Mouse (Mus musculus) cerebellum, adult 9-11 months (tissue): ENCODE data around the gene Il4i1.
"Not testable (repeated sequence)": the region's sequence is repeated elsewhere in the genome, so short reads cannot be mapped to it uniquely, and the experiment has no call there.

ENCODE experiments used
- DNase-seq: peaks from one replicate; pipeline ENCODE4 v3.0.0; 2022

The Il4i1 gene

DNA sequence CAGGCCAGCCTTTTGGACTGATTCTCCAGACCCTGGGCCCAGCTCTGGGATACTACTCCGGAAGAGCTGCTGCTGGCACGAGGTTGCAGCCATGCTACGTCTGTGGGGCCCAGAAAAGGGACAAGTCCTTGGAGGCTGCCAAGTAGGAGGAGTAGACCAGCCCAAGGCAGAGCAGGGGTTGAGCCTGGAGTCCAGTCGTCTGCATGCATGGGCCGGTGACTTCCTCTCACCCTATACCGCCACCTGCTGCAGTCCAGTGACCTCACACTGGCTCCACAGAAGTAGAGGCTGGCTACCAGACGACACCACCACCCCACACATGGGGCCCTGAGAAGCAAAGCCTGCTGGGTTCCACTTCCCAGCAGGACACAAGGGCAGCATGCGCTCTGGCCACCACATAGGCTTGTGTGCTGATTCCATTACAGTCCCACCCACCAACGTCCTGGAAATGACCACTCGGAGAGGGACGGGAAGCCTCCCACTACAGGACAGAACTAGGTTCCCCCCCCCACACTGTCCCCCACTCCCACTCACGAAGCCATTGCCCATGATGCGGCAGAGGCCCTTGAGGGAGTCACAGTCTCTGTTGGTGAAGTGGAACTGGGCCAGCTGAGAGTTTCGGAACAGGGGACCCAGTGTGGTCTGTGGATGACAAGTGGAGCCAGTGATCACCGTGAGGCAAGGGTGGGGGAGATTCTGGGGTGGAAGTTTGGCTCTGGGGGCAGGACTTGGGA is 50.3 kb downstream of the Il4i1 start:
- peak; percentile 74 for DNase-seq

DNA sequence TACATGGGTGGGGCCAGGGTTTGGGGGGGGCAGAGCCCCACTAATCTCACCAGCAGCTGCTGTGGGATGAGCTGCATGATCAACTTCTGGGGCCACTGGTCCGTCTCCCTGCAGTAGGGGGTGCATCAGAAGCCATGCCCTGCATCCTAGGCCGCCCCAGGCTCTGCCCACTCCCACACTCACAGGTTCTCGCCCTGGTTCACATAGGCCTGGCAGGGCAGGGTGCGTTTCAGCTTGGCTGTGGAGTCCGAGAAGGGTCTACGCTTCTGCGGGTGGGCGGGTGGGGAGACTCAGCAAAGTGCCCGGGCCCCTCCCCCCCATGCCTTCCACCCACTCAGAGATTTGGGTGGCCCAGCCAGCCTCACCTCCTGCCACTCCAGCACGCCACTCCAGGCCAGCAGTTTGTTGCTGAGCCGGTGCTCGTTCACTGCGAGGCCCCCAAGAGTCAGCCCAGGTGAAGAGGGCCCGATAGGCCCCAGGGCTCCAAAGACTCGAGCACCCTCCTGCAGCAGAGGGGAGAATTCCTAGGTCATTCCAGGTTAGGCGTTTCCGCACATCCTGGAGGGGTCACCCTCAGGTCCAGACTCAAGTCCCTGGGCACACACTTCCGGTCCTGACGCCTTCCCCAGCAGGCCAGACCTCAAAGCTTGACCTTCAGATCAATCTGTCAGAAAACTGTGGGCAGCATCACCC is 51.0 kb downstream of the Il4i1 start:
- DNase-seq = peak; percentile 66

DNA sequence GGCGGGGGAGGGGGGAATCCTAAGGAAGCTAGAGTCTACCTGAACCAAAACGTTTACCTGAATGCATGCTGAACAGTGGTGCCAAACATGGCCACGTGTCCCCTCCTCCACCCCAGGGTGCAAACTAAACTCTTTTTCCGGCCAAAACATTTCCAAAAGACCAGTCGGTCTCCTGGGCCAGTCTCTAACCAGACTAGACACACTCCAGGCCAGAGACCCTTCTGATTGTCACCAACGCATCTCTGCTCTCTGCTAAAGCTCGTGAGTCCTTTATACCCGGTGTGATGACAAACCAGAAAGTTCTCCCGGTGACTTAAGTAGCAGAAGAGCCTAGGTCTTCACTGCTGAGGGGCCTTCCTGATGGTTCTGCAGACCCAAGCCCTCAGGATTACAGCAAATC is 51.6 kb downstream of the Il4i1 start:
- no peak for DNase-seq

DNA sequence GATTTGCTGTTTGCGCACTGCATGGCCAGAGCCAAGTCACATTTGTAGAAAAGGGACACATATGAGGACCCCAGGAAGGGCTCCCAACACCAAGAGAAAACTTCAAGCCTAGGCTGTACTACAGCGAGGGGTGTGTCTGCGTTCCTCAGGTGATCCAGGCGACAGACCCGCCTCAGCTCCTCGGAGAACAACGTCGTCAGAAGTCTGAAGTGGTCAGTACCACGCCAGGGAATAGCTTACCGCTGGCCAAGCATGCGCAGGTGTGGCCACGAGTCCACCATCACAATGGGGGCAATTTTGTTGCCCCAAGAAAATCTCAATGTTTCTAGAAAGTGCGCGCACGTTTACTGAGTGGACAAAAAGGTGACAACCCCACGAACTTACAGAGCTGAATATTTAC is 52.3 kb downstream of the Il4i1 start:
- peak; percentile 66 for DNase-seq

DNA sequence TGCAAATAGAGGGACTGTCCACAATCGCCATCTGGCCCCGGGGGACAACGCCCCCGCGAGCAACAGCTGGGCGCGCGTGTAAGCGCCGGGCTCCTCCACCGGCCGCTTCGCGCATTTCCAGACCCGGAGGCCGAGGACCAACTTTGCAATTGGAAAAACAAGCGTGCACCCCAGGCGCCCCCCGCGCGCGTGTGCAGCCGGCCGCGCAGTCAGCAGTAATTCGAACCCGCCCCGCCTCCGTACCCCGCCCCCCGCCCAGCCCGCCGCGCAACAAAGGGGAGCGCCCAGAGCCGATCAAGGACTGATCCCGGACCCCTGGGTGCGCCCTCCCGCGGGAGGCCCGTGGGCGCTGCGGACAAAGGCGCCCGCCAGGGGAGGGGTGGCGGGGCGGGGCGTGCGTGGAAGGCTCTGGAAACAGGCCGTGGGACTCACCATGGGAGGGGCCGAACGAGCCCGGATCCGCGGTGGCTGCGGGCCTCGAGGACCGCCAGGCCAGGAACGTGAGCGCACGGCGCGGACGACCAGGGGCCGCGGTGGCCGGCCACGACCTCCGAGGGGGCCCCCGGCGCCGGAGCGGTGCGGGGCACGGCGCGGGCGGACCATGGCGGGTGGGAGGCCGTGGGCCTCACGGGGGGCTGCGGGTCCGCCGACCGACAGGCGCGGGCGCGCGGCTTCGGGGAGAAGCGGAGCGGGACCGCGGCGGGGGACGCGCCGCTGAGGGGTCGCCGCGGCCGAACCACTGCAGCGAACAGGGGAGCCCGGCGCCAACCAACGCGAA is 52.9 kb downstream of the Il4i1 start:
- DNase-seq = peak; percentile 84

DNA sequence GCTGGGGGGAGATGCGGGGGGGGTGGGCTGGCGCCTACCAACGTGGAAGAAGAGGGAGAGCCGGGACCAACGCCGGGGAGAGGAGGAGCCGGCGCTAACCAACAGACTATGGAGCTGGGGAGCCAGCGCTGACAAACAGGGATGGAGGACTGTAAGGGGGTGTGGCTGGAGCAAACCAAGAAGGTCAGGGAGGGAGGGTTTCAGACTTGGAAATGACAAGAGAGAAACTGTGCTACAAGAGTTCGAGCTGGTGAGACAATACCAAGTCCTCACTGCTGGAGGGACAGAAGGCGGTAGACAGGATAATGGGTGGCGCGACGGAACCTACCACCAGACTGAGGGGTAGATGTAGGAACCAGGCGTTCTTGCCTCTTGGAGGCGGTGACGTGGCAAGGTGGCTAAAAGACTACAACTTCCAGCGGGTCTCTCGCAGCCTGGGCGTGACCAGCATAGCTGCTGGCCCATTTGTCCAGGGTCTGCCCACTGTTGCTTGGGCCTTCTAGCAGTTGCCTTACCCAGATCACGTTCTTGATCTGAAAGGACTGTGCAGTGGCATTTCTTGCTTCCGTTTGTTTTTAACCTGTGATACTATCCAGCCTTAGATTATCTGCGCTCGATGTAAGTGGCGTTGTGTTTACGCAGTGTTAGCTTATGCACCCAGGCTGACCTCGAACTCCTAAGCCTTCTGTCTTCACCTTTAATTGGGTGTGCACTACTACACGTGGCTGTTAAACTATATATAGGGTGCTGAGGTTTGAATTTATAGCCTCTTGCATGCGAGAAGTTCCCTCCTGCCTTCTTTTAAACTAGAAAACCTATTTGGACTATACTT is 53.7 kb downstream of the Il4i1 start, which contains the start of gene Ptov1:
Gene Ptov1, minus strand, starts transcription at position 92 of the 832 bp plus-strand sequence.
- peak; percentile 99 for DNase-seq

DNA sequence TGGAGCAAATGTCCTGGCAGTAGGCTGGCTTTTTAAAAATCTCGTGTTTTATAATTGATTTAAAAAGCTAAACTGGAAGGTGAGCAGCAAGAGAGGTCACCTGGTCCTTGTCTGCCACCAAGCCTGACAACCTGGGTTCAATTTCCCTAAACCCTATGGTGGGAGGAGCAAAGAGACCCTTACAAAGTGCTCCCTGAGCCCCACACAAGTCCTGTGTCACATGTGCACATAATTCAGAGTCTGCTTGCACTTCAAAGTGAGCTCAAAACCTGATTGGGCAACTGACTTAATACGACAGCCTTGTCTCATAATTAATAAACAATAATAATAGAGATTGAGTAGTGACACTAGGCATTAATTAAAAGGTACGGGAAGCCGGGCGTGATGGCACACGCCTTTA is 54.4 kb downstream of the Il4i1 start:
- DNase-seq = no peak

DNA sequence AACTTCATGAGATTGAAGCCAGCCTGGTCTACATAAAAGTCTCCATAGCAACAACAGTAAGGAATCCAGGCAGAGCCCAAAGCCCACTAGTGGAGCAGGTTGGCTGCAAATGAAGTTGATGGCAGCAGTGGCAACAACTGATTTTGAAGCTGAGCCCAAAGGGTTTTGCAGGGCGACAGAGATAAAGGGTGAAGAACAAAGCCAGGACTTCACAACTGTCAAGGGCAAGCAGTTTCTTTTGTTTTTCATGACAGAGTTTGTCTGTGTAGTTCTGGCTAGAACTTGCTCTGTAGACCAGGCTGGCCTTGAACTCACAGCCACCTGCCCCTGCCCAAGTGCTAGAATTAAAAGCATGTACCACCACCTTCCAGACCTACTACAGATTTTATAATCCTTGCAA is 55.0 kb downstream of the Il4i1 start:
- no peak for DNase-seq

DNA sequence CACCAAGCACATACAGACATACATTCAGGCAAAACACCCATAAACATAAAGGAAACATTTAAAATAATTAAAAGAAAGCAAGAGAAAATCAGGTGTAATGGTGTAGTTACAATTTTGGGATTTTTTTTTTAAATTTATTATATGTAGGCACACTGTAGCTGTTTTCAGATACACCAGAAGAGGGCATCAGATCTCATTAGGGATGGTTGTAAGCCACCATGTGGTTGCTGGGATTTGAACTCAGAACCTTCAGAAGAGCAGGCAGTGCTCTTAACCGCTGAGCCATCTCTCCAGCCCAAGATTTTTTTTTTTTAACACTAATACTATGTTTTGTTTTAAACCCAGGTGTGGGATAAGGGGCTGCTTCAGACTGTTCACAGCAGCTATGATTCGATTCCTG is 55.6 kb downstream of the Il4i1 start:
- not testable (repeated sequence) for DNase-seq

DNA sequence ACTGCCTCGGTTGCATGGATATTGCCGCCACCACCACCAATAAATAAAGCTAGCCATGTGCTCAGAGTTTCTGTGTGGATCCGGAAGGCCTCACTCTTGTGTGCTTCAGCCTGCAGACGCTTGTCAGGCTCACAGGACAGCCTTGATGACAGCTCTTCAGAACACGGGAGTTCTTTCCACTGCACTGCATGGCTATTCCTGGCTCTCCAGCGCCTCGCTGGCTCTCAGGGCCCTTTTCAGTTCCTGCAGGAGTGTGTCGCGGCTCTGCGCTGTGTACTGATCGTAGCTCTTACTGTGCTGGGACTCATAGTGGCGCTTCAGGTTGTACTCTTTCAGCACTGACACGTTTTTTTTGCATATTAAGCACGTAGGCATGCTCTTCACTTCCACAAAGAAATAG is 61.6 kb downstream of the Il4i1 start:
- DNase-seq = no peak

DNA sequence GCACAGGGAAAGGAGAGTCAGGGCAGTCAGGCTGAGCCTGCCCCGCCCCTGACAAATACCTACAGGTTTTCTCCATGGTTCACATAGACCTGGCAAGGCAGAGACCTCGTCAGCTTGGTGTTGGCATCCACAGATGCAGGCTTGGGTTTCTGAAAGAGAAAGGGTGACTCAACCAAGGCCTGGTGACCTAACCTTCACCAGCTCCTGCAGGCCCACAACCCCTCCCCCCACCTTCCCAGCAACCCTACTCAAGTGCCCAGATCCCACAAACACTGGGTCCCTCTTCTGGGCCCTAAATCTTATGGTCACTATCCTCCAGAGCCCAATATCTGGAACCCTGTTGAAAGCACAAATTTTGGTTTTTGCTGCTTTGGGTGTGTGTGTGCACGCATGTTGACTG is 66.8 kb downstream of the Il4i1 start:
- no peak for DNase-seq

DNA sequence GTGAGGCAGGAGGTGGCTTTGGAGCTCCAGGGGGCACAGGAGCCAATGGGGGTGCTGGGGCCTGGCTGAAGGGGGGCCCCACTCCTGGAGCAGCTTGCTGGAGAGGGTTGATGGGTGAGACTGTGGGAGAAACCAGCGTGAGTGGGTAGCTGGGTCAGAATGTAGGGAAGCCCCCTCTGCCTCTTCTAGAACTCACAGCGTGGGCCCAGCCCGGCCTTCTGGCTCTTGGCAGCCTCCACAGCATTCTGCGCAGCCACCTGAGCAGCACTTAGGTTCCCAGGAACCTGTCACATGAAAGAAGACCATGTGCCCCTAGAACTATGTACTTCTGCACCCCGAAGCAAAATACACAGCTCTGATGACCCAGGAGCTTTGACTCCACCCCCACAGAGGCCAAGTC is 68.5 kb downstream of the Il4i1 start:
- no peak for DNase-seq

DNA sequence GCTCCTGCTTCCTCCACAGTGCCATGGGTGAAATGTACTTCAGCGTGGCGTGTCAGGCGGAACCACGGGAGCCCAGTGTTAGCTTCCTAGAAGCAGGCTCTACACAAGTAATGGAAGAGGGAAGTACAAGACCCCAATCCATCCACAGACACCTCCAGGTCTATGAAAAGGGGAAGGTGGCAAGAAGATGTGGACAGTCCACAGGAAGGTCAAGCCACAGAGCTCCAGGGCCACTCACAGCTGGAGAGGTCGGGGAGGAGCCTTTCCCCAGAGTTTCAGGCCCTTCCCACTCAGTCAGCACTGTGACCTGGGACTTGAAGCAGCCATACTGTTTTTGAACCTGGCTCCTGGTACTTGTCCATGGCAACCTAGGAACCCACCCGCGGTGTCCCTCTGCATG is 70.8 kb downstream of the Il4i1 start:
- no peak for DNase-seq

DNA sequence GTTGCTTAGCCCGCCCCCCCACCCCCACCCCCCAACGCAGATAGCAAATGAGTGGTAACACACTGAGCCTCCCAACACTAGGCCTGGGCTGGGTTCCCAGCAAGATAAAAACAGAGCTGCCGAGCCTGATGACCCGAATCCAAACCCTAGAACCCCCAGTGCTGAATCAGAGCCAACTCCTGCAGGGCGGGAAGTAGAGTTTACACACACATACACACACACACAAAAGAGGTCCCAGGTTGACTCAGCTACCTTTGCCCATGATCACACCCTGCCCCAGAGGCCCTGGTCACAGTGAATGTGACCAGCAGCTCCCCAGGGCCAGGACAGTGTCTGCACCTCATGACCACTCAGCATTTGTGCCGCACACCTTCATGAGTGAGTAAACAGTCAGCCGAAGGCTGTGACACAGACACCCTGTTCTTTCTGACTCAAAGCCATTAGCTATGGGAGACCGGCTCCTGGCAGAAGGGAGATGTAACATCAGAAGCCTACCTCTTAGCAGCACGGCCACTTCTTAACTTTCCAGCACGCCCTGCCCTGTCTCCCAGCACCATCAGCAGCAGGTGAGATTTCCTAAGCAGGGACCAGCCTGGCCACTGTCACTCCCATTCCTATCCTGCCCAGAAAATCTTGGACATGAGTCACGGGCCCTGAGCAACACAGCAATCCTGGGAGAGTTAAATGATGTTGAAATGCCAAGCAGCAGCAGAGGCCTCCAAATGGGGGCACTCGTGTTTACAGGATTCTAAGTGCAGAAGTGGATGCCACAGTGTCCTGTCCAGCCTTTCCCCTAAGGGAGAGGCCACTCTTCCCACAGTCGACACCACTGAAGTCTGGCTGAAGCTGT is 72.3 kb downstream of the Il4i1 start:
- DNase-seq = no peak

DNA sequence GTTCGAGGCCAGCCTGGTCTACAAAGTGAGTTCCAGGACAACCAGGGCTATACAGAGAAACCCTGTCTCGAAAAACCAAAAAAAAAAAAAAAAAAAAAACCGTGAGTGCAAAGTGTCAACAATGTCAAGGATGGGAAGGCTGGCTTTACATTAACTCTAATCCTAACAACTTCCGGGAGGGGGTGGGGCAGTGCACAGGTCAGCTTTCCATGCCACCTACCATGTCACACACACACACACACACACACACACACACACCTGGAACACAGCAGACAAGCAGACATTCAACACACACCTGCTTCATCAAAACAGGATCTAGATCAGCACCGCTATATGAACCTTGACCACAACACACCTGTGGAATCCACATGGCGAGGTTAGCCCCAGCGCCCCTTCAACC is 74.0 kb downstream of the Il4i1 start:
- no peak for DNase-seq
